Mouse (Mus musculus): ENCODE data around the gene Hoxc9. TPM values are rescaled to one million over a fixed set of nuclear protein-coding genes. Genes with fewer than 3 reads are reported as not detected.
A peak's percentile ranks its signal among the peaks of the same experiment; 100 is the strongest.

Gene Hoxc9
- polyA plus RNA-seq, 1 experiment from 2014 or later: not detected

DNA sequence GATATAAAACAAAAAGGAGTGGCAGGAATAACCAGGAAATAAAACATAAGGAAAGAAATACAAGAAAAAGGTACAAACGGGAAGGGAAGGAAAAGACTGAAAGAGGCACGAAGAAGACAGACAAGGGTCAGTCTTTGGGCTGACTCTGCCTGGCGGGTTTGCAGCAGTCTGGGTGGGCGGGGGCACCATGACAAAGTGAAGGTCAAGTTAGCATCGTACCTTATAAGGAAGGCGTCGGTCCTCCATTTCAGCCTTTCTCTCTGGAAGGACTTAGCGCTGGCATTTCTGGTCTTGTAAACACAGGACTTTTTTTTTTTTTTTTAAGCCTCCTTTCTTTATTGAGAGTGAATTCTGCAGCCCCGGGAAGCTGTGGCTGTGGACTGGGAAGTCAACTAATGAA is 29.0 kb upstream of the Hoxc9 start:
- no peak for DNase-seq (ENCODE audit: low spot score)
- Histone ChIP-seq H3K9me3 (ENCODE audit: low read length) (no peaks in the 10 kb centered on the region), H3K27ac (ENCODE audit: low read length) (no peak overlapping the region), H3K4me3 (ENCODE audit: low read depth, low read length) (no peak overlapping the region), H3K27me3 (replicated peaks; ENCODE audit: insufficient read depth, low read length) (peaks cover 85% of the 10 kb centered on the region), H3K9ac (replicated peaks; ENCODE audit: low read depth) (no peak overlapping the region), H3K36me3 (ENCODE audit: insufficient read depth, low read length) (no peaks in the 10 kb centered on the region), H3K4me1 (ENCODE audit: insufficient read depth, low read depth, low read length) (no peaks in the 10 kb centered on the region), H3K4me2 (replicated peaks; ENCODE audit: low read depth, low read length) (no peak overlapping the region)
- no peak for ATAC-seq
- no peak for TF ChIP-seq CTCF (IDR thresholded peaks at IDR 0.05)
- TF ChIP-seq EP300 (IDR thresholded peaks at IDR 0.05): no peak
- WGBS: 1% methylated on average over 9 of the region's 9 CpGs

DNA sequence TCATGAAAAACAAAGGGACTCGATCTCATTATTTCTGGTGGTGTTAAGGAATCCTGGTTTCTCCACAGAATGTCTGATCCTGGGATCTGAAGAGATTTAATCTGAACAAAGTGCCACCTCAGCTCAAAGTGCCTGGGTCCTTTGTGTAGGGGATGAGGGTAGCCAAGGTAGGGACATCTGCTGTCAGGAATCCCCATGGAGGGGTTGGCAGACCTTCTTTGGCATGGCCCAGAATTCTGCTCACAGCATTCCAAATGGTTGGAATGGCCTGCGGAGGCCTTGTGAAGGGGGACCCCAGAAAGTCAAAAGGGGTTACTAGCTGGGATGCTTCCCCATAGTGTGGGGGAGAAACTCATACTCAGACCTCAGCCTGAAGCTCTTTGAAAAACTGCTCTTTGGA is 27.4 kb upstream of the Hoxc9 start:
- Histone ChIP-seq H3K27ac (ENCODE audit: low read length) (no peak overlapping the region), H3K4me1 (ENCODE audit: insufficient read depth, low read depth, low read length) (no peaks in the 10 kb centered on the region), H3K27me3 (replicated peaks; ENCODE audit: insufficient read depth, low read length) (peaks cover 90% of the 10 kb centered on the region), H3K9ac (replicated peaks; ENCODE audit: low read depth) (no peak overlapping the region), H3K4me3 (ENCODE audit: low read depth, low read length) (no peak overlapping the region), H3K36me3 (ENCODE audit: insufficient read depth, low read length) (no peaks in the 10 kb centered on the region), H3K9me3 (ENCODE audit: low read length) (no peaks in the 10 kb centered on the region), H3K4me2 (replicated peaks; ENCODE audit: low read depth, low read length) (no peak overlapping the region)
- ATAC-seq (no peak), DNase-seq (ENCODE audit: low spot score) (no peak)
- 15% methylated on average over 2 of the region's 2 CpGs for WGBS
- TF ChIP-seq EP300 (IDR thresholded peaks at IDR 0.05) (no peak), CTCF (IDR thresholded peaks at IDR 0.05) (no peak)

DNA sequence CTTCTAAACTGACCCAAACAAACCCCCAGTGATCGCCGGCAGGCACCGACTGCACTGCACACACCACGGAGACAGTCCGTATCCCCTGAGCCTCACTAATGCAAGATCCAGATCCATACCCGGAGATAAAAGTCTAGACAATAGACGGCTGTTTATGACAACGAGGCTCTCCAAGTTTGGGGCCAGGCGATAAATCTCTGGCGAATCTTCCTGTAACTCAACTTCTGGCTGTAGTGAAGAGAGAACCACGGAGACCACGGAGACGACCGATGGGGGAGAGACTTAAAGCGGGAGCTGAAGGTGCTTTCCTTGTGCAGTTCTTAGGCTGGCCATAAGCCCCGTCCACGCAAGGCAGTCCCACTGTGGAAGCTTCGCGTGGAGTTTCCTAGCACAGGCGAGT is 26.5 kb upstream of the Hoxc9 start:
- Histone ChIP-seq H3K9ac (replicated peaks; ENCODE audit: low read depth) (no peak overlapping the region), H3K4me3 (ENCODE audit: low read depth, low read length) (no peak overlapping the region), H3K36me3 (ENCODE audit: insufficient read depth, low read length) (no peaks in the 10 kb centered on the region), H3K9me3 (ENCODE audit: low read length) (no peaks in the 10 kb centered on the region), H3K4me1 (ENCODE audit: insufficient read depth, low read depth, low read length) (no peaks in the 10 kb centered on the region), H3K27ac (ENCODE audit: low read length) (no peak overlapping the region), H3K27me3 (replicated peaks; ENCODE audit: insufficient read depth, low read length) (peaks cover 91% of the 10 kb centered on the region), H3K4me2 (replicated peaks; ENCODE audit: low read depth, low read length) (no peak overlapping the region)
- TF ChIP-seq CTCF (IDR thresholded peaks at IDR 0.05): no peak
- TF ChIP-seq EP300 (IDR thresholded peaks at IDR 0.05): no peak
- DNase-seq (ENCODE audit: low spot score) (no peak), ATAC-seq (no peak)
- WGBS: 2% methylated on average over 20 of the region's 20 CpGs

DNA sequence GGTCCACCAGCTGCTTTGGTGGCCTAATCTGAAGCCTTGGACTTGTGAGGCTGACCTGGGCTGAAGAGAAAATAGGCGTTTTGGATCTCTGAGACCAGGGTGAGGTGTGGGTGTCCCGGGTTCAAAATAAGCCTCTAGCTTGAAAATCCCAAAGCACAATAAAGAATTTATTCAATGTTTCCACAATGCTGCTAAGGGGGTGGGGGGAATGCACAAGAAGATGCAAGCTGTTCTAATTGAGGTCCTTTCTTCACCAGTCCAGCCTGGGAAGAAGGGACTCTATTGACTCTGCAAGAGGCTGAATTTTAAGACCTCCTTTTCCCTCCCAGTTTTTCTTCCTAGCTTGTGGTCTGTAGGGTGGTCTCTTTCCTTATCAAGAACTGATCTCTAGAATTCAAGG is 25.4 kb upstream of the Hoxc9 start:
- no peaks in the 10 kb centered on the region for H3K4me1 ChIP-seq (ENCODE audit: insufficient read depth, low read depth, low read length)
- no peak overlapping the region for H3K4me2 ChIP-seq (replicated peaks; ENCODE audit: low read depth, low read length)
- H3K36me3 ChIP-seq (ENCODE audit: insufficient read depth, low read length): no peaks in the 10 kb centered on the region
- no peak overlapping the region for H3K4me3 ChIP-seq (ENCODE audit: low read depth, low read length)
- peaks cover 91% of the 10 kb centered on the region for H3K27me3 ChIP-seq (replicated peaks; ENCODE audit: insufficient read depth, low read length)
- ATAC-seq (no peak), DNase-seq (ENCODE audit: low spot score) (no peak)
- TF ChIP-seq EP300 (IDR thresholded peaks at IDR 0.05): no peak
- TF ChIP-seq CTCF (IDR thresholded peaks at IDR 0.05): no peak
- no peak overlapping the region for H3K9ac ChIP-seq (replicated peaks; ENCODE audit: low read depth)
- WGBS: 13% methylated on average over 2 of the region's 2 CpGs
- no peak overlapping the region for H3K27ac ChIP-seq (ENCODE audit: low read length)
- H3K9me3 ChIP-seq (ENCODE audit: low read length): no peaks in the 10 kb centered on the region

DNA sequence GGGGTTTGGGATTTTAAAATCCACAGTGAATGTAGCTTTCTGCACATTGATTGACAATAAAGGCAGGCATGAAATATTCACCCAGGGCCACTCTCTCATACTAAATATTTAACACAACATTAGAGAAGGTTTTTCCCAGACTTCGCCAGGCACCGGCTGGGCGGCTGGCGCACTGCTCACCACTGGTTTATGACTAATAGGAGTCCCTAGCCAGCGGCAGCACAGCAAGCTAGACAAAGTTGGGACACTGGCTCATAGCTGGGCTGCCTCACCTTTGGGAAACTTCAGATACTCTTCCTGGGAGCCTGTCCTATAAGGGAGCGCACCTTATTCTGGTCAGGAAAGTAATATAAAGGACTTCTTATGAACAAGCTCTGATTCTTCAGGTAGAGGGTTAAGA is 22.7 kb upstream of the Hoxc9 start:
- no peaks in the 10 kb centered on the region for H3K9me3 ChIP-seq (ENCODE audit: low read length)
- no peak for DNase-seq (ENCODE audit: low spot score)
- H3K4me3 ChIP-seq (ENCODE audit: low read depth, low read length): no peak overlapping the region
- no peak overlapping the region for H3K9ac ChIP-seq (replicated peaks; ENCODE audit: low read depth)
- TF ChIP-seq CTCF (IDR thresholded peaks at IDR 0.05) (no peak), EP300 (IDR thresholded peaks at IDR 0.05) (no peak)
- 6% methylated on average over 6 of the region's 6 CpGs for WGBS
- H3K4me1 ChIP-seq (ENCODE audit: insufficient read depth, low read depth, low read length): no peaks in the 10 kb centered on the region
- H3K27ac ChIP-seq (ENCODE audit: low read length): no peak overlapping the region
- H3K4me2 ChIP-seq (replicated peaks; ENCODE audit: low read depth, low read length): no peak overlapping the region
- H3K36me3 ChIP-seq (ENCODE audit: insufficient read depth, low read length): no peaks in the 10 kb centered on the region
- H3K27me3 ChIP-seq (replicated peaks; ENCODE audit: insufficient read depth, low read length): peaks cover 92% of the 10 kb centered on the region
- no peak for ATAC-seq

DNA sequence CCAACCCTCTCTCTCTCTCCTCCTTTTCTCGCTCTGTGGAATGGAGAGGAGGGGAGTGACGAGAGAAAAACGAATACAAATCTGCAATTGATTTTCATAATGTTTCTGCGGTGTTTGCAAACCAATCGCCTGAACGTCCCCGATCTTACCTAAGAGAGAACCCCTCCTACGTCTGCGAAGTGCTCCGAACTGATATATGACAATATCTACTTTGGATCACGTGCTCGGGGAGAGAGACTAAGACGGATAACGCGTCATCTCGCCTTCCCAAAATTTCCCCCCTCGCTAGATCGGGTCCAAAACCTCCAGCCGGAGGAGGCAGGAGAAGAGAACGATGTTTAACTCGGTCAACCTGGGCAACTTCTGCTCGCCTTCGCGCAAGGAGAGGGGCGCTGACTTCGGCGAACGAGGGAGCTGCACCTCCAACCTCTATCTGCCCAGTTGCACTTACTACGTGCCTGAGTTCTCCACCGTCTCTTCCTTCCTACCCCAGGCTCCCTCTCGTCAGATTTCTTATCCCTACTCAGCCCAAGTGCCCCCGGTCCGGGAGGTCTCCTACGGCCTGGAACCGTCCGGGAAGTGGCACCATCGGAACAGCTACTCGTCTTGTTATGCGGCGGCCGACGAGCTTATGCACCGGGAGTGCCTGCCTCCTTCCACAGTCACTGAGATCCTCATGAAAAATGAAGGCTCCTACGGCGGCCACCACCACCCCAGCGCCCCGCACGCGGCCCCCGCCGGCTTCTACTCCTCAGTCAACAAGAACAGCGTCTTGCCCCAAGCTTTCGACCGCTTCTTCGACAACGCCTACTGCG is 21.8 kb upstream of the Hoxc9 start, which contains the start of gene Hoxc11:
Hoxc11 (plus strand) TSS at position 236 of the 815 bp plus-strand sequence.
- H3K9ac ChIP-seq (replicated peaks; ENCODE audit: low read depth): no peak within 1 kb of the TSS
- peaks cover 89% of the 10 kb centered on the region for H3K27me3 ChIP-seq (replicated peaks; ENCODE audit: insufficient read depth, low read length)
- ATAC-seq (no peak), DNase-seq (ENCODE audit: low spot score) (no peak)
- WGBS: 2% methylated on average over 55 of the region's 57 CpGs
- no peak within 1 kb of the TSS for H3K27ac ChIP-seq (ENCODE audit: low read length)
- no peaks in the 10 kb centered on the region for H3K36me3 ChIP-seq (ENCODE audit: insufficient read depth, low read length)
- 0 out of 2 replicates have a peak within 1 kb of the TSS, but pooled peaks have one; percentile 2 for H3K4me3 ChIP-seq (ENCODE audit: low read depth, low read length)
- TF ChIP-seq CTCF (IDR thresholded peaks at IDR 0.05): no peak
- no peak for TF ChIP-seq EP300 (IDR thresholded peaks at IDR 0.05)
- H3K4me2 ChIP-seq (replicated peaks; ENCODE audit: low read depth, low read length): no peak within 1 kb of the TSS
- no peaks in the 10 kb centered on the region for H3K9me3 ChIP-seq (ENCODE audit: low read length)
- no peaks in the 10 kb centered on the region for H3K4me1 ChIP-seq (ENCODE audit: insufficient read depth, low read depth, low read length)

Data from lung, postnatal 0 days (tissue).